Mouse (Mus musculus) forebrain, embryonic 13.5 days (tissue): Measurements from ENCODE around the gene Ralgapb. TPM values are rescaled to one million over a fixed set of nuclear protein-coding genes. Genes with fewer than 3 reads are reported as not detected.
"Not testable (repeated sequence)": the region's sequence is repeated elsewhere in the genome, so short reads cannot be mapped to it uniquely, and the experiment has no call there.

Source experiments
- ATAC-seq: fragments of 200-750 bp; cut with Nextera tagmentation; 2 replicates; pipeline ENCODE4 v1.8.0; 2017
- H3K27ac ChIP-seq: fragments of 300-500 bp; sonication (generic); 2 replicates; pipeline ENCODE4 v1.5.1; 2015; ENCODE audit warnings: inconsistent platforms, mild to moderate bottlenecking, moderate library complexity
- H3K27me3 ChIP-seq: fragments of 300-500 bp; sonication (generic); 2 replicates; pipeline ENCODE4 v1.6.1; 2015; ENCODE audit warnings: mild to moderate bottlenecking, inconsistent platforms
- H3K36me3 ChIP-seq: fragments of 300-500 bp; sonication (generic); 2 replicates; pipeline ENCODE4 v1.6.1; 2015; ENCODE audit warnings: mild to moderate bottlenecking, inconsistent platforms; ENCODE audit not compliant: poor library complexity, severe bottlenecking
- H3K4me1 ChIP-seq: fragments of 300-500 bp; sonication (generic); 2 replicates; pipeline ENCODE4 v1.6.1; 2015; ENCODE audit warnings: inconsistent platforms
- H3K4me2 ChIP-seq: fragments of 300-500 bp; sonication (generic); 2 replicates; pipeline ENCODE4 v1.6.1; 2015; ENCODE audit warnings: inconsistent platforms, mild to moderate bottlenecking, moderate library complexity
- H3K4me3 ChIP-seq: fragments of 300-500 bp; sonication (generic); 2 replicates; pipeline ENCODE4 v1.5.1; 2015; ENCODE audit warnings: mild to moderate bottlenecking, inconsistent platforms
- H3K9ac ChIP-seq: fragments of 300-500 bp; sonication (generic); 2 replicates; pipeline ENCODE4 v1.6.1; 2015; ENCODE audit warnings: mild to moderate bottlenecking, inconsistent platforms
- H3K9me3 ChIP-seq: fragments of 300-500 bp; sonication (generic); replicated peaks from 2 replicates; pipeline ENCODE4 v1.6.1; 2016; ENCODE audit warnings: inconsistent platforms
- WGBS: fragments of 180-500 bp; shearing (Covaris S2); methylation state at CpG from one replicate; pipeline ENCODE4 v1.1.7; 2015; 5-methylcytosine and 5-hydroxymethylcytosine counted together
- polyA plus RNA-seq: library from polyadenylated mRNA; unstranded; fragments of >200 nt; fragmentation: Nextera tagmentation; extraction: Ambion mirVana; gene quantifications from 2 replicates; pipeline ENCODE4 v1.2.1, GENCODE M21; 2015

Gene Ralgapb
- polyA plus RNA-seq, 1 experiment from 2014 or later, result 22.3 TPM

DNA sequence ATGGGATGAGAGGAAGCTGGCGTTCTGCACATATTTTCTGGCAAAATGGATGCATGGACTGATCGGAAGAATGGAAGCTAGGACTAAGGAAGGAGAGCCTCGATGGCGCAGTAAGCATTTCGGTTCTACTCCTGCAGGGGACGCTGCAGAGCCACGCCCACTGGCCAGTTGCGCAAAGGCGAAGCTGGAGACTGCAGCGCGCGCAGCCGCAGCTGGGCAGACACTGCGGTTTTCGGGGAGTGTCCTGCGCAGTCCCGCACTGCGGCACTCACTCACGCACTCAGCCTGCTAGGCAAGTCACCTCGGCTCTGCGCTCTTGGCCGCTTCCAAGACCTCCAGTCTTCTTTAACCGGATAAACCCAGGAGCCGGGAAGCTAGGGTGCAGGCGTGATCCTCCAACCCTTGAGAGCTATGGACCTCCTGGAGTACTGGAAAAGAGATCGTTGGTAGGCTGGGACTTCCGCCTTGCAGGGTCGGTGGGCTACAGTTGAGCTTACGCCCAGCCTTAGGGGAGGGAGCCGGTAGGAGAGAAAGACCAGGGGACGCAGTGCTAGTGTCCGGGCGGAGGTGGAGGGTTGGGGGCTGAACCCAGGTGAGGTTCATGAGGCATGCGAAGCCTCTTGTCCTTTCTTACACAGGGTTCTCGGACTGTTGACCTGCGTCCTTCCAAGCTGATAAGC, 34.1 kb upstream of the Ralgapb start, which contains the start of gene Snhg11:
Gene Snhg11, plus strand, starts transcription at position 196 of the 680 bp plus-strand sequence.
- H3K27me3 ChIP-seq, result peaks cover 34% of the 10 kb centered on the region
- H3K36me3 ChIP-seq, result no peaks in the 10 kb centered on the region
- 2% methylated on average over 36 of the region's 36 CpGs for WGBS
- H3K4me1 ChIP-seq, result peaks cover 9% of the 10 kb centered on the region; the same call in 1 of the 2 replicates
- peak within 1 kb of the TSS; percentile 57 for H3K9ac ChIP-seq
- H3K27ac ChIP-seq, result 0 out of 2 replicates have a peak within 1 kb of the TSS, but pooled peaks have one; percentile 10
- peak; percentile 77 for ATAC-seq
- no peaks in the 10 kb centered on the region for H3K9me3 ChIP-seq
- H3K4me2 ChIP-seq, result peak within 1 kb of the TSS; percentile 61
- peak within 1 kb of the TSS; percentile 33 for H3K4me3 ChIP-seq

DNA sequence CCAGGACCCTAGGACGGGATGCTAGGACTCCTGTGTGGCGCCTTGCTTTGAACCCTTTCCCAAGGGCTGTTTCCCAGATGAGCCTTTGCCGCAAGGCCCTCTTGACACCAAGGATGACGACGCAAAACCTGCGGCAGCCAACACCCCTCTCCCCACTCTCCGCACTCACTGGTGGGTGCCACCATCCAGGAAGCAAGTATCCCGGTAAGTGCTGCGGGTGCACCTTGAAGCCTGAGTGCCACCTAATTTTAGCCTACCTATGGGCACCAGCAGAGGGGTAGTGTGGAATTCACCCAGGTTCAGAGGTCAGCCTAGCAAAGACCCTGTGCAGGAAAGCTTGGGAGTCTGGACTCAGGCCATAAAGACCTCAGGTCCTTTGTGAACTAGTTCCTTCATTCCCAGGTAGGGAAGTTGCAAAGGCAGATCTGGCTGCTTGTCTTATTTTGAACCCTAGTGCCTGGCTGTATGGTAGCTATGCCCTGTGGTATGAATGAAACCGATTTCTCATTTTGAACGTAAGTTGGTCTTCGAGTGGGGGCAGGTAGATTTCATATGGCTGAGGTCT, 33.4 kb upstream of the Ralgapb start:
- H3K4me3 ChIP-seq, result peak overlapping the region; percentile 33
- peak; percentile 16; the same call in 1 of the 2 replicates for ATAC-seq
- H3K27ac ChIP-seq, result no peak overlapping the region

DNA sequence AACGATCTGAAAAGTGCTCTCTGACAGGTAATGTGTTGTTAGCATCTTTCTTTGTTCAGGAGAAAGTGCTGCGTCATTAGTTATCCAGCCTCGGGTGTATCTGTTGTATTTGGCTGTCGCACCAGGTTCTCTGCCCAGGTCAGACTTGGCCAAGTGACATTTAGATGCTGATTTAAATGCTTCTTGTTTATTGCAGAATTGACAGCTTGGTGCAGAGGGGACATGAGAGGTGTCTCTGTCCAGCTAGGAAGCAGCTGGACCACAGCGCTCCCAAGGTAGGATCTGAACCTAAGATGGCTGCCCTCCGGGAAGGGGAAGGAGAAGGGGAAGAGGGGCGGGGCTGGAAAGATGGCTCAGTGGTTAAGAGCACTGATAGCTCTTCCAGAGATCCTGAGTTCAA, 32.9 kb upstream of the Ralgapb start:
- no peak overlapping the region for H3K9ac ChIP-seq
- no peaks in the 10 kb centered on the region for H3K36me3 ChIP-seq
- H3K4me1 ChIP-seq, result peaks cover 9% of the 10 kb centered on the region; the same call in 1 of the 2 replicates
- H3K27me3 ChIP-seq, result peaks cover 34% of the 10 kb centered on the region
- H3K27ac ChIP-seq, result no peak overlapping the region
- 70% methylated on average over 7 of the region's 7 CpGs for WGBS
- no peak for ATAC-seq
- peak overlapping the region; percentile 61 for H3K4me2 ChIP-seq
- no peaks in the 10 kb centered on the region for H3K9me3 ChIP-seq
- peak overlapping the region; percentile 33 for H3K4me3 ChIP-seq

More for the DNA sequence above, 33.4 kb upstream of the Ralgapb start:
- 27% methylated on average over 12 of the region's 12 CpGs for WGBS
- H3K4me1 ChIP-seq, result peaks cover 9% of the 10 kb centered on the region; the same call in 1 of the 2 replicates
- peaks cover 34% of the 10 kb centered on the region for H3K27me3 ChIP-seq
- no peaks in the 10 kb centered on the region for H3K36me3 ChIP-seq
- no peaks in the 10 kb centered on the region for H3K9me3 ChIP-seq
- peak overlapping the region; percentile 61 for H3K4me2 ChIP-seq
- peak overlapping the region; percentile 57; the same call in 1 of the 2 replicates for H3K9ac ChIP-seq

DNA sequence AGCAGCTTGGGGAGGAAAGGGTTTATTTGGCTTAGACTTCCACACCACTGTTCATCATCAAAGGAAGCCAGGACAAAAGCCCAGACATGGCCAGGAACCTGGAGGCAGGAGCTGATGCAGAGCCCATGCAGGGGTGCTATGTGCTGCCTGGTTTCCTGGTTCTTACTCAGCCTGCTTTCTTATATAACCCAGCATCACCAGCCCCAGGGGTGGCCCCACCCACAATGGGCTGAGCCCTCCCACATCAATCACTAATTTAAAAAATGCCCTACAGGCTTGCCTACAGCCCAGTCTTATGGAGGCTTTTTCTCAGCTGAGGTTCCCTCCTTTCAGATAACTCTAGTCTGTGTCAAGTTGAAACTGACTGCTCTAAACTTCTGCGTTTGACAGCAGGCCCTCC, 31.8 kb upstream of the Ralgapb start:
- Histone ChIP-seq H3K27me3 (peaks cover 34% of the 10 kb centered on the region), H3K9ac (no peak overlapping the region), H3K36me3 (no peaks in the 10 kb centered on the region), H3K4me1 (peaks cover 9% of the 10 kb centered on the region; the same call in 1 of the 2 replicates), H3K4me2 (no peak overlapping the region), H3K9me3 (no peaks in the 10 kb centered on the region), H3K4me3 (no peak overlapping the region), H3K27ac (no peak overlapping the region)
- no peak for ATAC-seq
- WGBS, result 89% methylated on average over 1 of the region's 1 CpGs

DNA sequence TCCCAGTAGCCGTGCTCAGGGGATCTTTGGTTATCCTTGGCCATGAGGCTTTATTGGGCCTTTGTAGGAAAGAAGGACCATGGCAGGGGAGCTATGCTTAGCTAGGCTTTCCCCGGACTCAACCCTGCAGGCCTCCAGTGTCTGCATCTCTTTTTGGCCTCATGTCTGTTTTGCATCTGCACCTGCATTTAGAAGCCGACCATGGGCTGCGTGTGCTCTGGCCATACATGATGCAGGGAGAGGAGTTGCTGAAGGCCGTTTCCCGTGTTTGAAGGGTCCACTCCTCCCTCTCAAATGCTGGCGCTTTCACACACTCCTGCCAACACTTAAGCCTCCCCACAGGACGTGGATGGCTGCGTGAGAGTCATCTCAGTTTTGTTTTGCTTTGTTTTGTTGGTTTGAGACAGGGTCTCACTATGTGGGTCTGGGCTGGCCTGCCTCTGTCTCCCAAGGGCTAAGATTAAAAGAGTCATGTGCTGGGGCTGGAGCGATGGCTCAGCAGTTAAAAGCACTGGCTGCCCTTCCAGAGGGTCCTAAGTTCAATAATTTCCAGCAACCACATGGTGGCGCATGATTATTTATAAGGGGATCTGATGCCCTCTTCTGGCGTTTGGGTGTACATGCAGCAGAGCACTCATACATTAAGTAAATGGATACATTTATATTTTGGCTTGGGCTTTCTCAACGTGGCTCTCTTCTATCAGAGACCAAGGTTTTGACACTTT, 30.1 kb upstream of the Ralgapb start:
- peak; percentile 63; the same call in 1 of the 2 replicates for ATAC-seq
- H3K4me2 ChIP-seq, result no peak overlapping the region

DNA sequence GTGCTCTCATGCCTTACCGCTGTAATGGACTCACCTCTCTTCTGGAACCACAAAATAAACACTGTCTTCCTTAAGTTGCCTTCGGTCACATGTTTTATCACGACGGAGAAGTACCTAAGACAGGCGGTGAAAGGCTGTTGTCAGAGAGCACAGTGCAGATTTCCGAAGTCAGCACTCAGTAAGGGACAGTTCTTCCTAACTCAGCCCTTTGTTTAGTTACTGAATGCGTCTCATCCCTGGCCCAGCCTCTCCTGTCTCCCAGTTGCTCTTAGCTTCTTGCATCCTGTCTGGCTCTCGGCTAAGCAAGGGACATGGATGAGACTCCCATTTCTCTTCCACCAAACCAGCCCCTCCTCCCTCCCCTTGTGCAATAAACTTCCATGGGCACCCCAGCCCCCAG, 23.6 kb upstream of the Ralgapb start:
- H3K36me3 ChIP-seq, result no peaks in the 10 kb centered on the region

More for the DNA sequence above, 30.1 kb upstream of the Ralgapb start:
- no peak overlapping the region for H3K4me3 ChIP-seq
- peaks cover 29% of the 10 kb centered on the region for H3K27me3 ChIP-seq
- no peaks in the 10 kb centered on the region for H3K36me3 ChIP-seq
- no peaks in the 10 kb centered on the region for H3K9me3 ChIP-seq
- no peak overlapping the region for H3K27ac ChIP-seq
- H3K9ac ChIP-seq, result no peak overlapping the region
- H3K4me1 ChIP-seq, result peaks cover 9% of the 10 kb centered on the region; the same call in 1 of the 2 replicates
- WGBS, result 44% methylated on average over 13 of the region's 13 CpGs

DNA sequence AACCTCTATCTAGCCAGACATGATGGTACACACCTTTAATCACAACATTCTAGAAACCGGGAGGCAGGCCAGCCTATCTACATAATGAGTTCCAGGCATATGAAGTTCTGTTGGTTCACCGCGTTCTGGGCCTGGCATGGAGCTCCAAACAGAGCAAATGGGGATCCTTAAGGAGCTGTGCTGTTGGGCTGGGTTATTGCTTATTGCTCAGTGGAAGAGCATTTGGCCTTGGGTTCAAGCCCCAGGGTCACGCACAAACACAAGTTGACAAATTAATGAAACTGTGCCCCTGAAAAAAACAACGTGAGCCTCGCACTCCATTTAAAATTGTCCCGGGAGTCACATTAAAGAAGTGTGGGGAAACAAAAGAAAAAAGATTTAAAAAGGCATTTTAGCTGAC, 20.2 kb upstream of the Ralgapb start:
- Histone ChIP-seq H3K4me1 (no peaks in the 10 kb centered on the region), H3K9ac (no peak overlapping the region), H3K4me2 (no peak overlapping the region), H3K4me3 (no peak overlapping the region), H3K9me3 (no peaks in the 10 kb centered on the region), H3K27ac (no peak overlapping the region), H3K27me3 (no peaks in the 10 kb centered on the region), H3K36me3 (no peaks in the 10 kb centered on the region)
- WGBS, result 93% methylated on average over 7 of the region's 7 CpGs
- ATAC-seq, result no peak

More for the DNA sequence above, 23.6 kb upstream of the Ralgapb start:
- Histone ChIP-seq H3K4me1 (no peaks in the 10 kb centered on the region), H3K9ac (no peak overlapping the region), H3K4me2 (no peak overlapping the region), H3K27me3 (no peaks in the 10 kb centered on the region), H3K9me3 (no peaks in the 10 kb centered on the region), H3K4me3 (no peak overlapping the region), H3K27ac (no peak overlapping the region)
- WGBS, result 50% methylated on average over 8 of the region's 8 CpGs
- ATAC-seq, result no peak

DNA sequence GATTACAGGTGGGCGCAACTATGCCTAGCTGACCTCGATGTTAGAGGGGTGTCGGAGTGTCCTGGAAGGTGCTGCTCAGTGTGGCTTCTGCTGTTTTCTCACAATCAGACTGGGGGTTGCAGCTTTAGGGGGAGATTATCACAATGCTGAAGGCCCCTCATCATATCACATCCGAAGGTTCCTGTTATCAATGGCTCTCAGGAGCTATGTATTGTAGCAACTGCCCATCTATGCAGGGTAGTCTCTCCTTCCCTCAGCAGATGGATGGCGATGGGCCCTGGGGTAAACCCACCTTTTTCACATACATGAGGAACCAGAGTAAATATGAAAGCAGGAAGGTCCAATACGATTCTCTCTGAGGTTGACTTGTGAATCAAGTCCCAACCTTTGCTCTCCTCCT, 13.3 kb upstream of the Ralgapb start:
- Histone ChIP-seq H3K27ac (no peak overlapping the region), H3K4me2 (no peak overlapping the region), H3K4me1 (no peaks in the 10 kb centered on the region), H3K9ac (no peak overlapping the region), H3K4me3 (no peak overlapping the region), H3K27me3 (no peaks in the 10 kb centered on the region), H3K9me3 (no peaks in the 10 kb centered on the region), H3K36me3 (no peaks in the 10 kb centered on the region)
- 89% methylated on average over 6 of the region's 6 CpGs for WGBS
- no peak for ATAC-seq

DNA sequence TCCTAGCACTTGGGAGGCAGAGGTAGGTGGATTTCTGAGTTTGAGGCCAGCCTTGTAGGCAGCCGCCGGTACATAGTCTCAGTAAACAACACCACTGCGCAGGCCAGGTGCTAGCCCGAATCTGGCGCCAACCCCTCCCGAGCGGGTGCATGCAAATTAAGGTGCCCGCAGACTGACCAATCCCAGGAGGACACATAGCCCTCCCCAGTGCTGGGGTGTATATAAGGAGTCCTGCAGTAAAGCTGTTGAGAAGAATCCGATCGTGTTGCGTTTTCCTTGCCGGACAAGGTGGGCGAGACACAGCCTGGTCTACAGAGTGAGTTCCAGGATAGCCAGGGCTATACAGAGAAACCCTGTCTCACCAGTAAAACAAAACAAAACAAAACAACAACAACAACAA, 12.5 kb upstream of the Ralgapb start:
- not testable (repeated sequence) for ATAC-seq, H3K27me3 ChIP-seq, H3K27ac ChIP-seq, H3K9me3 ChIP-seq, H3K36me3 ChIP-seq, H3K9ac ChIP-seq, H3K4me1 ChIP-seq, H3K4me3 ChIP-seq, H3K4me2 ChIP-seq
- WGBS, result 68% methylated on average over 13 of the region's 13 CpGs

DNA sequence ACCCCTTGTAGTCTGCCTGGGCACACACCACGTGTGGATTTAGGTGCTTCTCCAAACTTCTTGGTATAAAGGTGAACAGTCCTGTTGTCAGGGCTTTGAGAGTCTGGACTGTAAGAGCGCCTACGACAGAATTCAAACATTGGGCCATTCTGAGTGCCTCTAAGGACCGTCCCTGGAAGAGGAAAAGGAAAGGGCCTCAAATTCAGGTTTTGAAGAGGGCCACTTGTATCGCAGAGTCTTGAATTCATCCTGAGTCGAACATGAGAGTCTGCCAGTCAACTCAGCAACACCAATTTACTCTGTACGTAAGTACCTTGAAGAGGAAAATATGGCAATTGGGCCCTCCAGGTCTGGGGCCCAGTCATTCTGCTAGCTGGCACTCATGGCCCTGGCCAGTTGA, 6.7 kb upstream of the Ralgapb start:
- Histone ChIP-seq H3K9me3 (no peaks in the 10 kb centered on the region), H3K9ac (no peak overlapping the region), H3K27ac (no peak overlapping the region), H3K36me3 (no peaks in the 10 kb centered on the region), H3K4me1 (no peaks in the 10 kb centered on the region), H3K4me3 (no peak overlapping the region), H3K4me2 (no peak overlapping the region), H3K27me3 (no peaks in the 10 kb centered on the region)
- 83% methylated on average over 7 of the region's 7 CpGs for WGBS
- ATAC-seq, result no peak

DNA sequence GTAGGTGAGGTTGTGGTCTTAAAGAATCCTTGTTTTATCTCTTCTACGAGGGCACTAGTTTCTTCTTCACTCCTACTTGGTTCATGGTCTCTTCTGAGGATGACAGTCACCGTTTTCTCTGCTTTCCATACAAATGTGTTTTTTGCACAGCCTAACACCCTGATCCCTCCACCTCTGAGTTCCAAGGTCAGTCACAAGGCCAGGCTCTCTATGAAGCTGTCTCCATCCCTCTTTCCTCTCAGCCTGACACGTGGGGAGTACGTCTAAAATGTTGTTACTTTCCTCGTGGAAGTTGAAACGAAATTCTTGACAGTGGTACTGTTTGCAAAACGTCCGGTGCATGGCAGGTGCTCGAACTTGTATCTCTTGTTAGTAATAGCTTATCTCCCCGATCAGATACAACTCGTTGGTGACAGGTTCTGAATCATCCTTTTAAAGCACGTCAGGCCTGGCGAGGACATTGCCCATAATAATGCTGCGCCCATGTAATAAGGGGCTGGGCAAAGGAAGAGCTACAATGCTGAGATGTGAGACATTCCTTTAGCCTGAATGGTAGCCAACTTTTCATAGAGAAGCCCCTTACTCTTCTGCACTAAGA, 552 bp upstream of the Ralgapb start:
- ATAC-seq, result peak; percentile 11; the same call in 1 of the 2 replicates
- no peak overlapping the region for H3K27ac ChIP-seq
- no peaks in the 10 kb centered on the region for H3K9me3 ChIP-seq
- WGBS, result 21% methylated on average over 14 of the region's 14 CpGs
- H3K4me2 ChIP-seq, result peak overlapping the region; percentile 59
- peak overlapping the region; percentile 26 for H3K9ac ChIP-seq
- H3K36me3 ChIP-seq, result no peaks in the 10 kb centered on the region
- peak overlapping the region; percentile 97 for H3K4me3 ChIP-seq
- no peaks in the 10 kb centered on the region for H3K27me3 ChIP-seq
- H3K4me1 ChIP-seq, result peaks cover 15% of the 10 kb centered on the region
